Mouse (Mus musculus) embryonic facial prominence, embryonic 14.5 days (tissue): ENCODE results near the gene Ptprq. TPM values are rescaled to one million over a fixed set of nuclear protein-coding genes. Genes with fewer than 3 reads are reported as not detected.

Experiments used
- ATAC-seq: fragments of 200-750 bp; cut with Nextera tagmentation; 2 replicates; pipeline ENCODE4 v1.8.0; 2017; ENCODE audit warnings: low read depth, moderate number of reproducible peaks, moderate TSS enrichment
- DNase-seq: peaks from one replicate; pipeline ENCODE4 v3.0.0-alpha.2; 2015; ENCODE audit warnings: low spot score
- H3K27ac ChIP-seq: fragments of 300-500 bp; sonication (generic); replicated peaks from 2 replicates; pipeline ENCODE4 v1.5.1; 2014; ENCODE audit warnings: low read depth, mild to moderate bottlenecking, low read length, moderate library complexity
- H3K27me3 ChIP-seq: fragments of 300-500 bp; sonication (generic); replicated peaks from 2 replicates; pipeline ENCODE4 v1.6.1; 2014; ENCODE audit warnings: low read length; ENCODE audit not compliant: control insufficient read depth, insufficient read depth
- H3K36me3 ChIP-seq: fragments of 300-500 bp; sonication (generic); 2 replicates; pipeline ENCODE4 v1.6.1; 2014; ENCODE audit warnings: low read length, mixed read lengths; ENCODE audit not compliant: control insufficient read depth, insufficient read depth
- H3K4me1 ChIP-seq: fragments of 300-500 bp; sonication (generic); 2 replicates; pipeline ENCODE4 v1.6.1; 2014; ENCODE audit warnings: antibody characterized with exemption, low read length; ENCODE audit not compliant: control insufficient read depth, insufficient read depth
- H3K4me2 ChIP-seq: fragments of 300-500 bp; sonication (generic); 2 replicates; pipeline ENCODE4 v1.6.1; 2014; ENCODE audit warnings: low read depth, mild to moderate bottlenecking, low read length, moderate library complexity, mixed read lengths
- H3K4me3 ChIP-seq: fragments of 300-500 bp; sonication (generic); 2 replicates; pipeline ENCODE4 v1.5.1; 2014; ENCODE audit warnings: low read depth, mild to moderate bottlenecking, low read length
- H3K9ac ChIP-seq: fragments of 300-500 bp; sonication (generic); 2 replicates; pipeline ENCODE4 v1.6.1; 2014; ENCODE audit warnings: low read depth, mild to moderate bottlenecking, low read length, moderate library complexity, mixed read lengths
- H3K9me3 ChIP-seq: fragments of 300-500 bp; sonication (generic); 2 replicates; pipeline ENCODE4 v1.6.1; 2016; ENCODE audit warnings: low read length; ENCODE audit not compliant: control insufficient read depth
- WGBS: fragments of 180-500 bp; shearing (Covaris S2); extraction: QIAGEN DNeasy Blood & Tissue Kit; methylation state at CpG from one replicate; pipeline ENCODE4 v1.1.7; 2014; 5-methylcytosine and 5-hydroxymethylcytosine counted together
- polyA plus RNA-seq: library from polyadenylated mRNA; unstranded; fragments of >200 nt; fragmentation: Nextera tagmentation; extraction: Ambion mirVana; gene quantifications from 2 replicates; pipeline ENCODE4 v1.2.1, GENCODE M21; 2014

Gene Ptprq
- polyA plus RNA-seq, 1 experiment from 2014 or later, result 0.39 TPM

- Histone ChIP-seq H3K36me3 (no peaks in the 10 kb centered on the region), H3K9ac (peak overlapping the region; percentile 45; the same call in 1 of the 2 replicates), H3K4me1 (peaks cover 10% of the 10 kb centered on the region; the same call in 1 of the 2 replicates), H3K4me2 (peak overlapping the region; percentile 53), H3K9me3 (no peaks in the 10 kb centered on the region), H3K4me3 (peak overlapping the region; percentile 23), H3K27ac (no peak overlapping the region), H3K27me3 (no peaks in the 10 kb centered on the region)
- no peak for DNase-seq
- ATAC-seq, result peak; percentile 61
- 37% methylated on average over 17 of the region's 20 CpGs for WGBS
These were observed 226.0 kb downstream of the Ptprq start for GRCm38 (mm10) chr10:107493580-107494474.

- 34% methylated on average over 18 of the region's 18 CpGs for WGBS
- ATAC-seq, result 0 out of 2 replicates have a peak, but pooled peaks have one; percentile 10
- DNase-seq, result no peak
These were observed 226.8 kb downstream of the Ptprq start for GRCm38 (mm10) chr10:107492867-107493579.

GRCm38 (mm10) chr10:107488654-107489315 lies 231.1 kb downstream of the Ptprq start:
- Histone ChIP-seq H3K9me3 (no peaks in the 10 kb centered on the region), H3K27me3 (peaks cover 7% of the 10 kb centered on the region; the same call in 1 of the 2 replicates), H3K4me3 (no peak overlapping the region), H3K27ac (no peak overlapping the region), H3K9ac (no peak overlapping the region), H3K4me2 (peak overlapping the region; percentile 21; the same call in 1 of the 2 replicates), H3K36me3 (no peaks in the 10 kb centered on the region), H3K4me1 (peaks cover 7% of the 10 kb centered on the region; the same call in 1 of the 2 replicates)
- 20% methylated on average over 12 of the region's 12 CpGs for WGBS
- DNase-seq (no peak), ATAC-seq (peak; percentile 13; the same call in 1 of the 2 replicates)

More at GRCm38 (mm10) chr10:107492867-107493579, 226.8 kb downstream of the Ptprq start:
- Histone ChIP-seq H3K36me3 (no peaks in the 10 kb centered on the region), H3K4me2 (peak overlapping the region; percentile 53), H3K9ac (peak overlapping the region; percentile 45), H3K27ac (no peak overlapping the region), H3K4me1 (peaks cover 10% of the 10 kb centered on the region; the same call in 1 of the 2 replicates), H3K27me3 (0 out of 2 replicates have a peak, but pooled peaks cover under 1% of the 10 kb centered on the region), H3K4me3 (peak overlapping the region; percentile 23), H3K9me3 (no peaks in the 10 kb centered on the region)

GRCm38 (mm10) chr10:107486770-107487169 lies 233.1 kb downstream of the Ptprq start:
- Histone ChIP-seq H3K9me3 (no peaks in the 10 kb centered on the region), H3K9ac (no peak overlapping the region), H3K36me3 (no peaks in the 10 kb centered on the region), H3K4me1 (no peaks in the 10 kb centered on the region), H3K27ac (no peak overlapping the region), H3K4me3 (peak overlapping the region; percentile 11; the same call in 1 of the 2 replicates), H3K27me3 (peaks cover 7% of the 10 kb centered on the region; the same call in 1 of the 2 replicates), H3K4me2 (peak overlapping the region; percentile 33)
- WGBS, result 32% methylated on average over 12 of the region's 12 CpGs
- DNase-seq (peak; percentile 60), ATAC-seq (no peak)

- peak within 1 kb of the TSS; percentile 52 for H3K4me2 ChIP-seq
- peaks cover 7% of the 10 kb centered on the region; the same call in 1 of the 2 replicates for H3K27me3 ChIP-seq
- H3K4me3 ChIP-seq, result peak within 1 kb of the TSS; percentile 27
- DNase-seq (no peak), ATAC-seq (peak; percentile 64)
- H3K9me3 ChIP-seq, result no peaks in the 10 kb centered on the region
- peak within 1 kb of the TSS; percentile 3 for H3K9ac ChIP-seq
- no peaks in the 10 kb centered on the region for H3K36me3 ChIP-seq
- no peaks in the 10 kb centered on the region for H3K4me1 ChIP-seq
- WGBS, result 53% methylated on average over 7 of the region's 8 CpGs
- 0 out of 2 replicates have a peak within 1 kb of the TSS, but pooled peaks have one; percentile 33 for H3K27ac ChIP-seq
These were observed 234.0 kb downstream of the Ptprq start, which contains the start of gene Myf5 for GRCm38 (mm10) chr10:107485870-107486269. TSS of gene Myf5 (minus strand) at chr10:107486134.

GRCm38 (mm10) chr10:107484050-107484449 lies 235.8 kb downstream of the Ptprq start:
- DNase-seq, result no peak
- Histone ChIP-seq H3K27ac (no peak overlapping the region), H3K9ac (peak overlapping the region; percentile 45), H3K4me1 (no peaks in the 10 kb centered on the region), H3K9me3 (no peaks in the 10 kb centered on the region), H3K4me3 (peak overlapping the region; percentile 27), H3K4me2 (peak overlapping the region; percentile 52), H3K27me3 (peaks cover 7% of the 10 kb centered on the region; the same call in 1 of the 2 replicates), H3K36me3 (no peaks in the 10 kb centered on the region)
- WGBS, result 30% methylated on average over 10 of the region's 10 CpGs
- no peak for ATAC-seq

GRCm38 (mm10) chr10:107473497-107473896 lies 246.4 kb downstream of the Ptprq start:
- Histone ChIP-seq H3K4me2 (no peak overlapping the region), H3K36me3 (no peaks in the 10 kb centered on the region), H3K4me1 (no peaks in the 10 kb centered on the region), H3K9ac (no peak overlapping the region), H3K27me3 (no peaks in the 10 kb centered on the region), H3K4me3 (no peak overlapping the region), H3K9me3 (no peaks in the 10 kb centered on the region), H3K27ac (no peak overlapping the region)
- 52% methylated on average over 2 of the region's 2 CpGs for WGBS
- ATAC-seq (no peak), DNase-seq (no peak)

- Histone ChIP-seq H3K4me3 (no peak overlapping the region), H3K4me1 (no peaks in the 10 kb centered on the region), H3K36me3 (no peaks in the 10 kb centered on the region), H3K27ac (no peak overlapping the region), H3K9ac (no peak overlapping the region), H3K27me3 (no peaks in the 10 kb centered on the region), H3K9me3 (no peaks in the 10 kb centered on the region), H3K4me2 (no peak overlapping the region)
- WGBS, result 83% methylated on average over 5 of the region's 5 CpGs
- ATAC-seq (no peak), DNase-seq (no peak)
These were observed 248.1 kb downstream of the Ptprq start for GRCm38 (mm10) chr10:107471712-107472111.
